Mouse (Mus musculus): ENCODE measurements around the gene Txndc8. TPM values are rescaled to one million over a fixed set of nuclear protein-coding genes. Genes with fewer than 3 reads are reported as not detected.

The Txndc8 gene
- polyA plus RNA-seq (2012; rRNA removed) = not detected in 2 replicates
- polyA plus RNA-seq (2014; fragmentation: Nextera tagmentation; extraction: Ambion mirVana) = not detected in 2 replicates

GRCm38 (mm10) chr4:58009024-58009423, at the start of gene Txndc8:
Gene Txndc8 (minus strand): TSS chr4:58009124.
- H3K9me3 ChIP-seq (ENCODE audit: control insufficient read depth, low read length) = no peaks in the 10 kb centered on the region
- no peak within 1 kb of the TSS for H3K27ac ChIP-seq
- H3K36me3 ChIP-seq (replicated peaks; ENCODE audit: control insufficient read depth, insufficient read depth, low read depth) = no peaks in the 10 kb centered on the region
- no peaks in the 10 kb centered on the region for H3K4me1 ChIP-seq (replicated peaks; ENCODE audit: control insufficient read depth in 2 of 2, insufficient read depth in 2 of 2, low read length in 1 of 2)
- ATAC-seq (ENCODE audit: insufficient read depth) (no peak), DNase-seq (ENCODE audit: low read depth in 3 of 3, low spot score in 3 of 3) (no peak)
- WGBS (ENCODE audit: insufficient replicate concordance) = 67% methylated on average over 5 of the region's 5 CpGs
- no peaks in the 10 kb centered on the region for H3K27me3 ChIP-seq (ENCODE audit: control insufficient read depth, insufficient read depth, low read length)
- no peak within 1 kb of the TSS for H3K9ac ChIP-seq (replicated peaks)
- no peak within 1 kb of the TSS for H3K4me3 ChIP-seq (ENCODE audit: insufficient read depth in 1 of 2, low read depth in 2 of 2, low read length in 2 of 2)
- TF ChIP-seq EP300 (IDR thresholded peaks at IDR 0.05; ENCODE audit: low read depth) = no peak
- no peak for TF ChIP-seq CTCF (IDR thresholded peaks at IDR 0.05; ENCODE audit: low read depth)
- no peak within 1 kb of the TSS for H3K4me2 ChIP-seq (ENCODE audit: low read depth)

- no peaks in the 10 kb centered on the region for H3K36me3 ChIP-seq (replicated peaks; ENCODE audit: control insufficient read depth, insufficient read depth, low read depth)
- H3K4me2 ChIP-seq (ENCODE audit: low read depth) = no peak overlapping the region
- H3K27me3 ChIP-seq (ENCODE audit: control insufficient read depth, insufficient read depth, low read length) = no peaks in the 10 kb centered on the region
- H3K9ac ChIP-seq (replicated peaks) = no peak overlapping the region
- H3K9me3 ChIP-seq (ENCODE audit: control insufficient read depth, low read length) = no peaks in the 10 kb centered on the region
- no peaks in the 10 kb centered on the region for H3K4me1 ChIP-seq (replicated peaks; ENCODE audit: control insufficient read depth in 2 of 2, insufficient read depth in 2 of 2, low read length in 1 of 2)
- no peak for DNase-seq (ENCODE audit: low read depth in 3 of 3, low spot score in 3 of 3)
- no peak for ATAC-seq (ENCODE audit: insufficient read depth)
- H3K27ac ChIP-seq = no peak overlapping the region
- H3K4me3 ChIP-seq (ENCODE audit: insufficient read depth in 1 of 2, low read depth in 2 of 2, low read length in 2 of 2) = no peak overlapping the region
- no peak for TF ChIP-seq CTCF (IDR thresholded peaks at IDR 0.05; ENCODE audit: low read depth)
- TF ChIP-seq EP300 (IDR thresholded peaks at IDR 0.05; ENCODE audit: low read depth) = no peak
Measured at GRCm38 (mm10) chr4:58055653-58056052, 46.7 kb upstream of the Txndc8 start.

GRCm38 (mm10) chr4:58054441-58054840, 45.5 kb upstream of the Txndc8 start:
- 60% methylated on average over 5 of the region's 5 CpGs for WGBS (ENCODE audit: insufficient replicate concordance)
- ATAC-seq (ENCODE audit: insufficient read depth) = no peak
- TF ChIP-seq EP300 (IDR thresholded peaks at IDR 0.05; ENCODE audit: low read depth) (no peak), CTCF (IDR thresholded peaks at IDR 0.05; ENCODE audit: low read depth) (no peak)

GRCm38 (mm10) chr4:58050746-58051145, 41.8 kb upstream of the Txndc8 start:
- H3K36me3 ChIP-seq (replicated peaks; ENCODE audit: control insufficient read depth, insufficient read depth, low read depth) = no peaks in the 10 kb centered on the region
- no peak for DNase-seq (ENCODE audit: low read depth in 3 of 3, low spot score in 3 of 3)
- H3K27me3 ChIP-seq (ENCODE audit: control insufficient read depth, insufficient read depth, low read length) = no peaks in the 10 kb centered on the region
- H3K4me2 ChIP-seq (ENCODE audit: low read depth) = no peak overlapping the region
- H3K4me1 ChIP-seq (replicated peaks; ENCODE audit: control insufficient read depth in 2 of 2, insufficient read depth in 2 of 2, low read length in 1 of 2) = no peaks in the 10 kb centered on the region
- 36% methylated on average over 8 of the region's 8 CpGs for WGBS (ENCODE audit: insufficient replicate concordance)
- H3K4me3 ChIP-seq (ENCODE audit: insufficient read depth in 1 of 2, low read depth in 2 of 2, low read length in 2 of 2) = no peak overlapping the region
- H3K9me3 ChIP-seq (ENCODE audit: control insufficient read depth, low read length) = no peaks in the 10 kb centered on the region
- H3K27ac ChIP-seq = no peak overlapping the region
- H3K9ac ChIP-seq (replicated peaks) = no peak overlapping the region
- TF ChIP-seq EP300 (IDR thresholded peaks at IDR 0.05; ENCODE audit: low read depth) = no peak
- TF ChIP-seq CTCF (IDR thresholded peaks at IDR 0.05; ENCODE audit: low read depth) = no peak
- ATAC-seq (ENCODE audit: insufficient read depth) = no peak

More at GRCm38 (mm10) chr4:58054441-58054840, 45.5 kb upstream of the Txndc8 start:
- H3K4me2 ChIP-seq (ENCODE audit: low read depth) = no peak overlapping the region
- H3K36me3 ChIP-seq (replicated peaks; ENCODE audit: control insufficient read depth, insufficient read depth, low read depth) = no peaks in the 10 kb centered on the region
- no peaks in the 10 kb centered on the region for H3K27me3 ChIP-seq (ENCODE audit: control insufficient read depth, insufficient read depth, low read length)
- DNase-seq (ENCODE audit: low read depth in 3 of 3, low spot score in 3 of 3) = no peak
- H3K27ac ChIP-seq = no peak overlapping the region
- no peak overlapping the region for H3K9ac ChIP-seq (replicated peaks)
- no peaks in the 10 kb centered on the region for H3K4me1 ChIP-seq (replicated peaks; ENCODE audit: control insufficient read depth in 2 of 2, insufficient read depth in 2 of 2, low read length in 1 of 2)
- no peaks in the 10 kb centered on the region for H3K9me3 ChIP-seq (ENCODE audit: control insufficient read depth, low read length)
- H3K4me3 ChIP-seq (ENCODE audit: insufficient read depth in 1 of 2, low read depth in 2 of 2, low read length in 2 of 2) = no peak overlapping the region

GRCm38 (mm10) chr4:58050276-58050675, 41.4 kb upstream of the Txndc8 start:
- no peak overlapping the region for H3K4me3 ChIP-seq (ENCODE audit: insufficient read depth in 1 of 2, low read depth in 2 of 2, low read length in 2 of 2)
- H3K9me3 ChIP-seq (ENCODE audit: control insufficient read depth, low read length) = no peaks in the 10 kb centered on the region
- H3K27ac ChIP-seq = no peak overlapping the region
- no peak overlapping the region for H3K4me2 ChIP-seq (ENCODE audit: low read depth)
- H3K36me3 ChIP-seq (replicated peaks; ENCODE audit: control insufficient read depth, insufficient read depth, low read depth) = no peaks in the 10 kb centered on the region
- H3K4me1 ChIP-seq (replicated peaks; ENCODE audit: control insufficient read depth in 2 of 2, insufficient read depth in 2 of 2, low read length in 1 of 2) = no peaks in the 10 kb centered on the region
- no peaks in the 10 kb centered on the region for H3K27me3 ChIP-seq (ENCODE audit: control insufficient read depth, insufficient read depth, low read length)
- DNase-seq (ENCODE audit: low read depth in 3 of 3, low spot score in 3 of 3) (no peak), ATAC-seq (ENCODE audit: insufficient read depth) (no peak)
- H3K9ac ChIP-seq (replicated peaks) = no peak overlapping the region
- WGBS (ENCODE audit: insufficient replicate concordance) = 51% methylated on average over 8 of the region's 8 CpGs
- TF ChIP-seq CTCF (IDR thresholded peaks at IDR 0.05; ENCODE audit: low read depth) (no peak), EP300 (IDR thresholded peaks at IDR 0.05; ENCODE audit: low read depth) (no peak)

Data from liver, embryonic 14.5 days (tissue).